Mouse (Mus musculus) spleen, adult 2 months (tissue): ENCODE measurements around the gene Spty2d1. TPM values are rescaled to one million over a fixed set of nuclear protein-coding genes. Genes with fewer than 3 reads are reported as not detected.

Experiments used
- DNase-seq, 2 experiments: peaks; one replicate each; pipeline versions ENCODE4 v3.0.0 to v3.0.0-alpha.2; 2012 to 2021; ENCODE audit warnings: low spot score in 2 of 2, low read depth in 1 of 2
- H3K27ac ChIP-seq: fragments of 200-500 bp; 2 replicates; pipeline ENCODE4 v1.5.1; 2012; ENCODE audit warnings: low read length, inconsistent platforms; ENCODE audit not compliant: insufficient read depth
- H3K27me3 ChIP-seq: fragments of 200-500 bp; 2 replicates; pipeline ENCODE4 v1.6.1; 2012; ENCODE audit warnings: mild to moderate bottlenecking, moderate library complexity, low read length, inconsistent platforms; ENCODE audit not compliant: control insufficient read depth, insufficient read depth
- H3K36me3 ChIP-seq: fragments of 200-500 bp; 2 replicates; pipeline ENCODE4 v1.6.1; 2012; ENCODE audit warnings: mild to moderate bottlenecking, low read length, inconsistent platforms; ENCODE audit not compliant: control insufficient read depth, insufficient read depth
- H3K4me1 ChIP-seq: fragments of 200-500 bp; 2 replicates; pipeline ENCODE4 v1.6.1; 2011; ENCODE audit warnings: inconsistent platforms; ENCODE audit not compliant: control insufficient read depth, insufficient read depth, insufficient read length
- H3K4me3 ChIP-seq: fragments of 200-500 bp; 2 replicates; pipeline ENCODE4 v1.5.1; 2011; ENCODE audit warnings: mild to moderate bottlenecking, inconsistent platforms; ENCODE audit not compliant: insufficient read depth, insufficient read length; ENCODE audit errors: extremely low read depth
- CTCF ChIP-seq: fragments of 200-500 bp; IDR thresholded peaks from 2 replicates; pipeline ENCODE4 v1.5.1; 2011; ENCODE audit warnings: mild to moderate bottlenecking, inconsistent platforms; ENCODE audit not compliant: insufficient read depth, insufficient read length, insufficient replicate concordance; ENCODE audit errors: extremely low read depth
- POLR2A ChIP-seq: fragments of 200-500 bp; IDR thresholded peaks from 2 replicates; pipeline ENCODE4 v1.6.1; 2011; ENCODE audit warnings: low read depth, low read length, inconsistent platforms
- WGBS: fragments of 180-500 bp; shearing (Covaris S2); methylation state at CpG from one replicate; pipeline ENCODE4 v1.1.7; 2018; 5-methylcytosine and 5-hydroxymethylcytosine counted together
- polyA plus RNA-seq: library from polyadenylated mRNA; depleted of rRNA; stranded (reverse); fragments of >200 nt; gene quantifications from 2 replicates; pipeline ENCODE4 v1.2.3, GENCODE M21; 2012; rRNA removed

Gene Spty2d1
- polyA plus RNA-seq = 3.8 and 4.9 TPM in 2 replicates

DNA sequence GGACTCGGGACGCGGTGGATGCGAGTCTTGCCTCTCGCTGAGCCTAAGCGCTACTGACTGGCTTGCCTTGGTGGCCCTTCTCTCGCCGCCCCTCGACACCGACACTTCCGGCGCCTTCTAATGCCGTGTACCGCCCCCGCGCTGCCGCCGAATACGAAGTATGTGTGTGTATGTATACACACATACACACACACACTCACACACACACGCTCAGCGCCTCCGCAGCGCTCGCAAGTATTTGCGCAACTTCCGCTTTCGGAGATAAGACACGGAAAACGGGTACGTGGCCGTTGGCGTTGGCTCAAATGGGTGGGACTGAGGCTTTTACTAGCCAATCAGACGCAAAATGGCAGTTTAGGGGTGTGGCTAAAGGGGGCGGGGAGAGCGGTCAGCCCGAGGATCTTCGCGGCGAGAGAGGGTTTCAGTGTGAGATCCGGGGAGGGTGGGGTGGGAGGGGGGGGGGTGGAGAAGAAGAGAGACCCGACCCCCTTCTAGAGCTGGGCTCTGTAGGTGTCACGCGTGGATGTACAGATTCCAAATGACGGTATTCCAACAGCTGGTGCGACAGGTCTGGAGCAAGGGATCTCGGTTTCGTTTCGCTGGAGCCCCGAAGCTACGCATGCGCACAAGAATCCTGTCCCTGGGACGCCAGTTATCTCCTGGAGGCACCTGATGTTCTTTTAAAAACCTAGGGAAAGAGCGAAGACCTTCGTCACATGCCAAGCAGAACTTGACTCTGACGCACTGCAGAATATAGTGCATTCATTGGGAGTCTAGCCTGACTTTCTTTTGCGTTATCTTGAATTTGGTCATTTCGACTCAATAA, at the start of gene Spty2d1:
Spty2d1 (minus strand) TSS at position 244 of the 826 bp plus-strand sequence.
- H3K4me1 ChIP-seq = peaks cover 8% of the 10 kb centered on the region
- peak; percentile 39; the same call in 1 of the 2 replicates for TF ChIP-seq POLR2A
- no peak for TF ChIP-seq CTCF

DNA sequence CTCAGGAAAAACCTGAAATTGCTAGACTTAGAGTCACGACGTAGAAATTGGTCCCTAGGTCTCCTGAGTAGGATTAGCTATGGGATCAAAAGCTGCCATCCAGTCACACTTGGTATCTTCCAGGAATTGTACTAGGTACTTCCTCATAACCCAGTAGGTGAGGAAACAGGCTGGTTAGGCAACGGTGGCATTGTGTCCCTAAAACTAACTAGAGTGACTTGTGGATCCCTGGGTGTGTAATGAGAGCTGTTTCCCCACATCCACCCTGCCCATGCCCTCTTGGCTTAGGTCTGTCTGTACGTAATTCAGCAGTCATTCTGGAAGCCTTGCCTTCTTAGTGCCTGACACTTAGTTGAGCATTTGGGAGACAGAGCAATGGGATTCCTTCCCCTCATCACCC, 48.1 kb upstream of the Spty2d1 start:
- Histone ChIP-seq H3K27me3 (no peaks in the 10 kb centered on the region), H3K36me3 (peaks cover 3% of the 10 kb centered on the region; the same call in 1 of the 2 replicates), H3K4me1 (peaks cover 9% of the 10 kb centered on the region; the same call in 1 of the 2 replicates), H3K4me3 (no peak overlapping the region), H3K27ac (no peak overlapping the region)
- WGBS = 68% methylated on average over 4 of the region's 4 CpGs
- TF ChIP-seq CTCF (no peak), POLR2A (no peak)
- DNase-seq = no peak

More for the DNA sequence above, at the start of gene Spty2d1:
- Histone ChIP-seq H3K27ac (peak within 1 kb of the TSS; percentile 89), H3K27me3 (no peaks in the 10 kb centered on the region), H3K4me3 (peak within 1 kb of the TSS; percentile 79), H3K36me3 (no peaks in the 10 kb centered on the region)
- under 1% methylated on average over 57 of the region's 57 CpGs for WGBS
- peak; percentile 95 to 99 for DNase-seq

DNA sequence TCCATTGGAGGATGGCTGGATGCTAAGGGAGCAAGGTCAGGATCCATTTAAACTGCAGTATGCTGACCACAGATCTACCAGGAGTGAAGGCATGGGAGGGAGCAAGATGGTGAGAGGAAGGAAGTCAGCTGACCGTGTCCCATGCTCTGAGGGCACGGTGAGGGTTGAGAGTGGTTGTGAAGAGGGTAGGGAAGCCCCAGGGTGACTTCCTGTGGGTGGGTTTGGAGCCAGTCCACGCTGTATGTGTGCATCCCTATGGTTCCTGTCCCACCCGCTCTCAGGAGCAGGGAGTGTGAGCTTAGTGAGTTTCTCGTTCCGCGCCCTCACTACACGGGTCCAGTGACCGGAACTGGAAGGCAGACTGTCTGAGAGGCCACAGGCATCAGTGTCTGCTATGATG, 47.5 kb upstream of the Spty2d1 start:
- no peak overlapping the region for H3K4me3 ChIP-seq
- no peak overlapping the region for H3K27ac ChIP-seq
- DNase-seq = peak in 1 of 2 experiments; percentile 22
- H3K4me1 ChIP-seq = peaks cover 9% of the 10 kb centered on the region; the same call in 1 of the 2 replicates
- peaks cover 3% of the 10 kb centered on the region; the same call in 1 of the 2 replicates for H3K36me3 ChIP-seq
- WGBS = 10% methylated on average over 9 of the region's 9 CpGs
- no peaks in the 10 kb centered on the region for H3K27me3 ChIP-seq
- no peak for TF ChIP-seq POLR2A
- TF ChIP-seq CTCF = no peak

DNA sequence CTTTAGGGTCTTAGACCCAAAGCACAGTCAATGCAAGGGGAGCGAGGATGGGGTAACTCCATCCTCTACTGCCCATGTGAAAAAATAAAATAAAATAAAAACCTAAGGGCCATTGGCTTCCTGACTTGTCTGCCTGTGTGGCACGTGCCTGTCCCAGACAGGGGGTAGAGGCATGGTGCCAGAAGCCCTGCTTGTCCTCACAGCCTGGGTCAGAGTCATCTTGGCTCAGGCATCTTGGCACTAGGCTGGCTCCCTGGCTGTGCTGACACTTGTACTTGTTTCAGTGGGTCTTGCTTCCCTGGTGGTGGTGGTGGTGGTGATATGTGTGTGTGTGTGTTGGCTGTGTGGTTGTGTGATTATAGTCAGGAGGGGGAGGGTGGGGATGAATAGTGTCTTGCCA, 46.5 kb upstream of the Spty2d1 start:
- Histone ChIP-seq H3K27ac (peak overlapping the region; percentile 5; the same call in 1 of the 2 replicates), H3K4me1 (peaks cover 9% of the 10 kb centered on the region; the same call in 1 of the 2 replicates)
- 63% methylated on average over 2 of the region's 2 CpGs for WGBS

DNA sequence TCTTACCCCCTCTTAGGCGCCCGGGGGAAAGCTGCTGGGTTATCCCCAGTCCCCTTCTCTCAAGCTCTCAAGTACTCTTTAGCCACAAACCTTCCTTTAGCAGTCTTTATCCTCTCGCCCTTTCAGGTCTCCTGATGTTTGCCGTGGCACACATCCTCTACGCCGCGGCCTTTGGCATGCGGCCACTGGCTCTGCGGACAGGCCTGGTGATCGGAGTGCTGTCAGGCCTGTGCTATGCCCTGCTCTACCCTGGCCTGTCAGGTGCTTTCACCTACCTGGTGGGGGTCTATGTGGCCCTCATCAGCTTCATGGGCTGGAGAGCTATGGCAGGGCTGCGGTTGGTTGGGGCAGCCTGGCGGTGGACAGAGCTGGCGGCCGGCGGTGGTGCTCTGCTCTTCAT, 45.1 kb upstream of the Spty2d1 start:
- WGBS = 92% methylated on average over 15 of the region's 15 CpGs
- DNase-seq = no peak

More for the DNA sequence above, 46.5 kb upstream of the Spty2d1 start:
- no peak for DNase-seq
- Histone ChIP-seq H3K36me3 (peaks cover 3% of the 10 kb centered on the region; the same call in 1 of the 2 replicates), H3K27me3 (no peaks in the 10 kb centered on the region), H3K4me3 (no peak overlapping the region)
- no peak for TF ChIP-seq POLR2A
- no peak for TF ChIP-seq CTCF

DNA sequence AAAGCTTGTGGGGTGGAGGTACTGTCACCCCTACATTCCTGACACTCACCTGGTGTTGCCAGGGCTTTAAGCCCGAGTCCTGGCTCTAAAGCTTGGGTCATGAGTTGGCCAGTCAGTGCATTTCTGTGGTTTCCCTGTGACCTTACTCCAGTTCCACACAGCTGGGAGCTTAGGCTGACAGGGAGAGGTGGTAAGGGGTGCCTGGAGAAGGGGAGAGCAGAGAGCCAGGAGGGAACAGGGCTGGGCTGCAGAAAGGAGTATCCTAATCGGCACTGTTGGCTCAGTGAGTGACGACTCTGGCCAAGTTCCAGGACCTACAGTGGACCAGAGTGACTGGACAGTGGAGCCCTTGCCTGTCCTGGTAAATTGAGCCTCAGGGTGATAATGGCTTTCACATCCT, 44.1 kb upstream of the Spty2d1 start:
- peak overlapping the region; percentile 61 for H3K27ac ChIP-seq
- H3K36me3 ChIP-seq = peaks cover 3% of the 10 kb centered on the region; the same call in 1 of the 2 replicates
- H3K27me3 ChIP-seq = no peaks in the 10 kb centered on the region
- DNase-seq = no peak
- H3K4me1 ChIP-seq = peaks cover 9% of the 10 kb centered on the region; the same call in 1 of the 2 replicates
- 54% methylated on average over 3 of the region's 3 CpGs for WGBS
- H3K4me3 ChIP-seq = no peak overlapping the region
- TF ChIP-seq CTCF = no peak
- TF ChIP-seq POLR2A = no peak

More for the DNA sequence above, 45.1 kb upstream of the Spty2d1 start:
- H3K27ac ChIP-seq = no peak overlapping the region
- H3K4me1 ChIP-seq = peaks cover 9% of the 10 kb centered on the region; the same call in 1 of the 2 replicates
- TF ChIP-seq POLR2A (no peak), CTCF (no peak)
- no peaks in the 10 kb centered on the region for H3K27me3 ChIP-seq
- peaks cover 3% of the 10 kb centered on the region; the same call in 1 of the 2 replicates for H3K36me3 ChIP-seq
- no peak overlapping the region for H3K4me3 ChIP-seq
